Mouse (Mus musculus): ENCODE measurements around the gene Papln.

Gene Papln

GRCm38 (mm10) chr12:83767833-83768232, 4.4 kb downstream of the Papln start:
- DNase-seq (ENCODE audit: low spot score in 2 of 2), result no peak

GRCm38 (mm10) chr12:83768235-83768899, 4.9 kb downstream of the Papln start:
- DNase-seq (ENCODE audit: low spot score in 2 of 2), result no peak

GRCm38 (mm10) chr12:83770418-83771256, 7.2 kb downstream of the Papln start:
- DNase-seq (ENCODE audit: low spot score in 2 of 2), result peak in 1 of 2 experiments; percentile 45

DNA sequence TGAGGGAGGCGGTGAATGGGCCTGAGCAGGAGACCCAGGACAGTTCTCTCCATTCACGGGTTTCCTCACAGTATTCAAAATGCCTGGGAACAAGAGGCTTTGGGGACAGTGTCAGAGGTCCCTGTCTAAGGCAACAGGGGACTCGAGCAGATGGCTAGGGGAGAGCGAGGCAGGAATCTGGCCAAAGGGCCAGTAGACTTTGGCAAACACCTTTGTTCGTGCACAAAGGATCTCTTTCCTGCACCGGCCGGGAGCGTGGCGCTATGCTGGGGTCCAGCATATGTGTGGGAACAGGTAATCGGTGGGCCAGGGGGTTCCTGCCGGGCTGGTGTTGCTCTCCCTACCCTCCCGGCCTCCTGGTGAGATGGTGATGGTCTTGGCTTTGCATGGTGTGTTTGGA, 12.2 kb downstream of the Papln start:
- DNase-seq (ENCODE audit: low spot score in 2 of 2), result no peak

GRCm38 (mm10) chr12:83776766-83777165, 13.3 kb downstream of the Papln start:
- no peak for DNase-seq (ENCODE audit: low spot score in 2 of 2)

DNA sequence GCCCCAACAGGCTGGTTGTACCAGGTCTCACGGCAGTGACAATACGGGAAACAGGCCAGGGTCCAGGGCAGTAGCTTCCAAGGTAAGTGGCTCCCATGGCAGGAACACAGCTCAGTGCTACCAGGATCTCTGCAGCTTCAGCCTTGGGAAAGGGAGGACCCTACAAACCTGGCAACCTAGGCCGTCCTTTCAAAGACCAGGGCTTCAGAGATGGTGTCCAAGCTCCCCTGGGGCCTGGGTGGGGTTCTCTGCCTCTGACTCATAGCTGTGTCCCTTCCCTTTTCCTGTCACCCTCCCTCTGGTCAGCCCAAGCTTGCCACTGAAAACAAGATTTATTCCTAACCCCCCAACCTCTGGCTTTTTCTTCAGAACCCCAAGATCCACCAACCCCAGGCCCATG, 16.7 kb downstream of the Papln start:
- no peak for DNase-seq (ENCODE audit: low spot score in 2 of 2)

DNA sequence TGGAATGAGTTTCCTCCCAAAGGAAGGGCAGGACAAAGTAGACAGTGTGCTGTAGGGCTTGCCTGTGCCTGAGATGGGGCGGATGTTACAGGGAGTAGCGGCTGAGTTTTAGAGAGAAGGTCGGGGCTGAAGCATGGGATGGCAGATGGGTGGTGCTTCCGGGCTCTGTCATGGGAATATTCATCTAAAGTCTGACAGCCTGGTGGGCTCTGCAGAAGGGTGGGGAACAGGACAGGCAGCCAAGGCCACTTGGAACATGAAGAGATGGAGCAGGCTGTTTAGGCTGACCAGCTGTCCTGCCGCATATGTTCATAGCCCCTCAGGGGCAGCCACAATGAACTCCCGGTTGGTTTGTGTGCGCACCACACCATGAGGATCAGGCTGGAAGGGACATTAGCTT, 17.8 kb downstream of the Papln start:
- DNase-seq (ENCODE audit: low spot score in 2 of 2), result no peak

GRCm38 (mm10) chr12:83781640-83782278, 18.3 kb downstream of the Papln start:
- no peak for DNase-seq (ENCODE audit: low spot score in 2 of 2)

DNA sequence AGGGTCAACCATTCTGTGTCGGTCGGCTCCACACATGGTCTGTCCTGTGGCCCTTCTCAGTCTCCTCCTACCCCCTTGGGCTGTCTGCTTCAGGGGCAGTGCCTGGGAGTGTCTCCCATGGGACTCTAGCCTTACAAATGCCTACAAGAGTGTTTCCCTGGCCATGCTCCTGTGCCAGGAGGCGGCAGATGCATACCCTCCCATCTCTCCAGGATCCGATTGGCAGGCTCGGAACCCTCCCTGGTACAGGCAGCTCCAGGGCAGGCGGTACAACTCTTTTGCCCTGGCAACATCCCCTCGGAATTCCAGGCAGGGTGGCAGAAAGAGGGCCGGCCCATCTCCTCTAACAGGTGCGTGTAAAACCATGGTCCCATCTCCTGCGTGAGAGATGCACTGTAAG, 19.2 kb downstream of the Papln start:
- DNase-seq (ENCODE audit: low spot score in 2 of 2), result no peak

DNA sequence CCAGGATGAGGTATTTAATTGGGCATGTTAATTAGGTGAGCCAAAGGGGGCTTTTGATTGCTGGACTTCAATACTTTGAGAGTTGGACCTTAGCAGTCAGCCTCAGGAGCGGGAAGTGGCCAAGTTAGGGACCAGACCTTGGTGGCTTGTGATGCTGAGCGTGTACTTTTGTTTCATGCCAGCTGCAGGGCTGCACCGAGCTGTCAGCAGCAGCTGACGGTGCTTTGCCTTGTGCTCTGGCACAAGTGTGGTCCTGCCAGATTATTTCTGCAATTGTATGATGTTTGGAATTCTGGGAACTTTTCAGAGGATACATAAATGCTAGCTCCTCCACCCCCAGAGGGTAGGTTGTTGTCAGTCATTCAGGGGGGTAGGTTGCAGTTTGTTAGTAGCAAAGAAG, 21.9 kb downstream of the Papln start:
- no peak for DNase-seq (ENCODE audit: low spot score in 2 of 2)

DNA sequence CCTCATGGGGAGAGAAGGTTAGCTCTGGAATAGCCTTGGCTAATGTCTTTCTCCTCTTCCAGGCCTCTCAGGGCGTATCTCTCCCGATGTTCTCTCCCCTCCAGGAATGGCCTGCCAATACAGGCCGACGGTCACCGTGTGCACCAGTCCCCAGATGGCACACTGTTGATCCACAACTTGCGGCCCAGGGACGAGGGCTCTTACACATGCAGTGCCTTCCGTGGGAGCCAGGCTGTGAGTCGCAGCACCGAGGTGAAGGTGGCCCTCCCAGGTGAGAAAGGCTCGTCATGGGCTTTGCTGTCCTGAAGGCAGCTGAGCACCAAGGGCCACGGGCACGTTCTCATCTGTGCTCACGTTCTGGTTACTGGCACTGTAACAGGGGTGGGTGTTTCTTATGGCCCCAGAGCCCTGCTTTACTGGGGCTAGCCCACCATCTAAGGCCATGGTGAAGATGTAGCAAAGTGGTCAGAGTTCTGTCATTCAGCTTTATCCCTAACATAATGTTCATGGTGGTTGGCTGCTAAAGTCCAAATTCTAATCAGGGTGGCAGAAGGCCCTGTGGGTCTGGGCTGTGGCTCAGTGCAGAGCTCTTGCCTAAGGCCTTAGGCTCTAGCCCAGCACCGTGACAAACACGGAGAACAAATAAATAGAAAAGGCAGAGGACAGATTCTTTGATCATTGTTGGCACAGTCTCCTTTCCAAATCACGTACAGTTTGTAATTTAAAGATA, 25.8 kb downstream of the Papln start:
- no peak for DNase-seq (ENCODE audit: low spot score in 2 of 2)

DNA sequence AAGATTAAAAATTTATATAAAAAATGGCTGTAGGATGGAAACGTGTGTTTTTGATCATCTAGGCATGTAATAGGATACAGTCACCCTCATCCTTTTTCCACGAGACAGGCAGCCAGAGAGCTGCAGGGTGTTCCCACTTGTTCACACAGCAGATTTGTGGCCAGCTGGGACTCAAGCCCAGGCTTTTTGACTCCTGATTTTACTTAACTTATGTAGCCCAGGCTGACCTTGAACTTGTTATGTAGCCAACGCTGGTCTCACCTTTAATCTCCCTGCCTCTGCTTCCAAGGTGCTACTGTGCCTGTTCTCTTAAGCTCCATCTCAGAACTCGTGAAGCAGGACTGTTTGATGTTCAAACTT, 26.3 kb downstream of the Papln start:
- no peak for DNase-seq (ENCODE audit: low spot score in 2 of 2)

DNA sequence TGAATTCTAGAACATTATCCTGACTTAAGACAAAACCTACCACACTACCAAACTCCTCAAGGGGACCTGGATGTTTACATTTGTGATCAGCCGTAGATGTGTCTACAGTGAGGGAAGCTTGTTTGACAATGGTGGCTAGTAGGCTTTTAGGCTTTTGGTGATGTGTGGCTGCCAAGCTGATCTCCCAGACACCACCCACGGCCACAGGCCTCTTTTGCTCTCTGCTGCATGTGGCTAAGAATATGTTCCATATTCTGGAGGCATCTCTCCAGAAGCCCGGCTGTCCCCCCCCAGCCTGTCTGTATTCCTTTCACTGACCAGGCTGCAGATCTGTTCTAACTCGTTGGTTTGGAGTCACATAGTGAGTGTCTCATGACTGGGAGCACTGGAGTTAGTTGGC, 27.3 kb downstream of the Papln start:
- no peak for DNase-seq (ENCODE audit: low spot score in 2 of 2)

DNA sequence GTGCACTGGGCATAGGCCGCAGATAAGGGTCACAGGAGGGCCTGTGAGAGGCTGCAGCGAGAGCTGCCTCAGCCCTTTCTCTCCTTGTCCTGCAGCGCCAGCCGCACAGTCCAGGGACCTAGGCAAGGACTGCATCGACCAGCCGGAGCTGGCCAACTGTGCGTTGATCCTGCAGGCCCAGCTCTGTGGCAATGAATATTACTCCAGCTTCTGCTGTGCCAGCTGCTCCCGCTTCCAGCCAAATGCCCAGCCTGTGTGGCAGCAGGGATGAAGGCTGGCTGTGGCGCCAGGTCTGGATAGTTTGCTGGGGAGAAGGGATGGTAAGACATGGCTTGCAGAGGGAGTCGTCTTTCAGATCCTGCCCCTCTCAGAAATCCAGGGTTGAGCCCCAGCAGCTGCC, 28.3 kb downstream of the Papln start:
- no peak for DNase-seq (ENCODE audit: low spot score in 2 of 2)

DNA sequence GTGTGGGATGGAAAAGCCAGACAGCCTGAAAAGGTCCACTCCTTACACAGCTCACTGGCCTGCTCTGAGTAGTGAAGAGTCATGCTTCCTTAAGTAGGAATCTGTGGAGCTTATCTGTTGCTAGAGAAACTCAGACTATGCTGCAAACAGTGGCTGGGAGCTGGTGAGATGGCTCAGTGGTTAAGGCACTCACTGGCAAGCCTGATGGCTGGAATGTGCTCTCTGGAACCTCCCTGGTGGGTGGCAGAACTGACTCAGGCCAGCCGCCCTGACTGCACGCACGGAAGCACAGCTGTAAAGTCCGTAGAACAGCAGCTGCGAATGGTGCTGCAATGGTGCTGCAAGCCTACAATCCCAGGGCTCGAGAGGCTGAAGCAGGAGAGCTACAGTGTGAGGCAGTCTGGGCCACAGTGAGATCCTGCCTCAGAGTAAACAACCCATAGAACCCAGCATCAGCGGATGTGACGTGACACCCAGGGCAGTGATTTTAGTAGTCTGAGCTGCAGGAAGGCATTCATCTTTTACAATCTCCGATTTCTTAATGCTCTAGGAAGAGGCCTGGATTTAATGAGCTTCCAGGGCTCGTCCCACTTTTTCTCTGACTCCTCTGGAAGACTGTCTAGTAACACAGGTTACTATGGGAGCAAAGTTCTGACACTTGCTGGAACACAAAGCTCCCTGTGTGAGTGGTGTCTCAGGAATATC, 29.4 kb downstream of the Papln start:
- DNase-seq (ENCODE audit: low spot score in 2 of 2), result no peak

DNA sequence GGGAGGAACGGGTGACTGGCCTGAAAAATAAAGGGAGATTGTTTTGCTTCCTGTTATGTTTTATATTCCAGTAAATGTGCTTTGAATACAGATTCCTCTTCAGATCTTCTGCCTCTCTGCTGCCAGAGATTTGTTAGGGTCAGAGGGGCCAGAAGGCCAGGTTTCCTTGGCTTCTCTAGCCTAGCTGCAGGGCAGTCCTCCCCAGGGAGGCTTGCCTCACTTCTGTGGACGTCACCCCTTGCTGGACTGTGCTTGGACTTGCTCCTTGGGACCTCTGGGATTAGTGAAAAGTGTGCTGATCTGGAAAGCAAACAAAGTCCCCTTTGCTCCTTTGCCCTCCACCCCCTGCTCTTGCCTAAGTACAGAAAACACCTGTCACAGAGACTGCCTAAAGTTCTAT, 31.6 kb downstream of the Papln start:
- no peak for DNase-seq (ENCODE audit: low spot score in 2 of 2)

GRCm38 (mm10) chr12:83795586-83795985, 32.2 kb downstream of the Papln start:
- DNase-seq (ENCODE audit: low spot score in 2 of 2), result no peak

- no peak for DNase-seq (ENCODE audit: low spot score in 2 of 2)
These were observed 34.9 kb downstream of the Papln start for GRCm38 (mm10) chr12:83798313-83798712.

GRCm38 (mm10) chr12:83800943-83801342, 37.5 kb downstream of the Papln start:
- DNase-seq (ENCODE audit: low spot score in 2 of 2), result peak in 1 of 2 experiments; percentile 56

DNA sequence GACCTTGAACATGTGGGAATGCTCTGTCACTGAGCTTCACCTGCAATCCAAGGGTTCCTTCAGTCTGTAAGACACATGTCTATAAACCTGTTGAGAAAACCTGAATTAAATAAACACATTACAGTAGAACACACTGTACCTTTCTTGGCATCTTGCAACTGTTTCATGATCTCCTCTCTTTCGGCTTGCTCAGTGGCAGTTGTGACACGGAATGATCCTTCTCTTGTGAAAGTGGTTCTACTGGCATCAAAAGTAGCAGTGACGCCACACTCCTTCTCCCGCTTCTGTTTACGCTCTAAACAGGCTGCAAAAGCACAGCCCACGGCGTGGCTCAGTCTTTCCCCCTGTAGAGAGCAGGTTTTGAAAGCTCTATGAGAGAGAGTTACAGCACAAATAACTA, 40.2 kb downstream of the Papln start:
- DNase-seq (ENCODE audit: low spot score in 2 of 2), result no peak

GRCm38 (mm10) chr12:83811901-83812300, 48.5 kb downstream of the Papln start:
- DNase-seq (ENCODE audit: low spot score in 2 of 2), result no peak

DNA sequence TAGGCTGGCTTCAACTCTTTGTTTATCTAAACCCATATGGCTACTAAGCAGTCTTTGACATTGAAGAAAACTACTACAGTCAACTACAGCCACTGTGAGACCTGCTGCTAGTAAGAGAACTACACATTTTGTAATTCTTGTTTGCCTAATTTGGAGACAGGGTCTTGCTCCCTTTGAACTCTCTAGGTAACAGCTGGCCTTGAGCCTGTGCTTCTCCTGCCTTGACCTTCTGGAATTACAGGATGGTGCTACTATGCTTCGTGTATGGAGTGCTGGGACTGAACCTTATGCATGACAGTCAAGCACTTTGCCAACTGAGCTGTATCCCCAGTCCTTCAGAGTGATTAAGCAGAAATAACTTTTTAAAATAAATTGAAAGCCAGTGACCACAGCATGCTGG, 53.2 kb downstream of the Papln start:
- DNase-seq (ENCODE audit: low spot score in 2 of 2), result no peak

Data from left cerebral cortex, adult 9 months (tissue).